8 mouse cellular contexts compared by ENCODE assay signal in the genomic region with DNA sequence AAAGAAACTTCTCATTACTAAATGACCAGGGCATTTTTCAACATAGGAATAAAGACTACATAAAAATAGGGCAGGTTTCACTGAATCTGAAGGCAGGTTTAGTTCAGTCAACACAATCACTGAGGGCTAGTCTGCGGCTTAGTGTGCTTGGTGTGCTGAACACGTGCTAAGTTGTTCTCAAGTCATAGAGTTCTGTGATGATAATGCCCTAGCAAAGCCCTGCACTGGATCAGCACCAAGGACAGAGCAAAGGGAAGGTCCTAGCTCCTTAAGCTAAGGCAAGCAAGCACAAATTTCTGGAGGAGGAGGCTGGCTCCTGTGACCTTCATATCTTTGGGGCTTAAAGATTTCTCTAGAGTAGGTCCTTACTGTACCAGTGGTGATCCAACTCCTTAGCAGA.
DNase-seq lines count a peak whose midpoint lies in the region; ATAC-seq and TF ChIP-seq lines count a peak whose summit lies in the region.

No protein-coding gene starts in this region.

- DNase-seq in heart, adult 8-10 months (ENCODE audit: low spot score): peak; percentile 1
- no peak for DNase-seq in heart, postnatal 36 days
- DNase-seq in MEL (ENCODE audit: low read depth, low spot score): peak; percentile 82
- DNase-seq in embryonic facial prominence, embryonic 14.5 days (ENCODE audit: low spot score): peak; percentile 91
- DNase-seq in liver, embryonic 14.5 days (ENCODE audit: low read depth in 3 of 3, low spot score in 3 of 3): peak in 2 of 3 experiments; percentile 3
- DNase-seq in left cerebral cortex, postnatal 25 days (ENCODE audit: low spot score in 2 of 2): no peak
- DNase-seq in cerebellum, adult 11 months: no peak
- no peak for DNase-seq in cerebellum, postnatal 36 days

- 20% methylated on average over 2 of the region's 2 CpGs for WGBS in embryonic facial prominence, embryonic 14.5 days
- WGBS in liver, embryonic 14.5 days (ENCODE audit: insufficient replicate concordance): 14% methylated on average over 2 of the region's 2 CpGs

- no peaks in the 10 kb centered on the region for H3K4me1 ChIP-seq in MEL (ENCODE audit: control insufficient read depth in 1 of 2, insufficient read depth in 2 of 2, low read length in 2 of 2)
- H3K4me1 ChIP-seq in embryonic facial prominence, embryonic 14.5 days (ENCODE audit: control insufficient read depth, insufficient read depth, low read length): no peaks in the 10 kb centered on the region
- H3K4me1 ChIP-seq in liver, embryonic 14.5 days (replicated peaks; ENCODE audit: control insufficient read depth in 2 of 2, insufficient read depth in 2 of 2, low read length in 1 of 2): no peaks in the 10 kb centered on the region

- intact Hi-C loops in heart, postnatal 36 days (cut with DNase I): no loop called here
- intact Hi-C loops in left cerebral cortex, postnatal 25 days (cut with DNase I): no loop called here

- no peak overlapping the region for H3K4me2 ChIP-seq in embryonic facial prominence, embryonic 14.5 days (ENCODE audit: low read depth, low read length)
- H3K4me2 ChIP-seq in liver, embryonic 14.5 days (ENCODE audit: low read depth): no peak overlapping the region

- no peak for TF ChIP-seq RAD21 in MEL (IDR thresholded peaks at IDR 0.05; ENCODE audit: low read depth, low read length)

- H3K9me3 ChIP-seq in MEL (replicated peaks; ENCODE audit: insufficient read depth, low read length): no peaks in the 10 kb centered on the region
- H3K9me3 ChIP-seq in embryonic facial prominence, embryonic 14.5 days (ENCODE audit: control insufficient read depth, low read length): no peaks in the 10 kb centered on the region
- H3K9me3 ChIP-seq in liver, embryonic 14.5 days (ENCODE audit: control insufficient read depth, low read length): no peaks in the 10 kb centered on the region

- no peaks in the 10 kb centered on the region for H3K36me3 ChIP-seq in MEL (ENCODE audit: control insufficient read depth in 1 of 2, insufficient read depth in 2 of 2, low read length in 2 of 2)
- H3K36me3 ChIP-seq in embryonic facial prominence, embryonic 14.5 days (ENCODE audit: control insufficient read depth, insufficient read depth, low read length): no peaks in the 10 kb centered on the region
- H3K36me3 ChIP-seq in liver, embryonic 14.5 days (replicated peaks; ENCODE audit: control insufficient read depth, insufficient read depth, low read depth): no peaks in the 10 kb centered on the region

- no peak overlapping the region for H3K27ac ChIP-seq in MEL (ENCODE audit: control insufficient read depth, low read depth, low read length)
- no peak overlapping the region for H3K27ac ChIP-seq in embryonic facial prominence, embryonic 14.5 days (replicated peaks; ENCODE audit: low read depth, low read length)
- H3K27ac ChIP-seq in liver, embryonic 14.5 days: no peak overlapping the region

- H3K27me3 ChIP-seq in MEL (ENCODE audit: control insufficient read depth in 1 of 2, insufficient read depth in 2 of 2, low read length in 2 of 2): no peaks in the 10 kb centered on the region
- H3K27me3 ChIP-seq in embryonic facial prominence, embryonic 14.5 days (replicated peaks; ENCODE audit: control insufficient read depth, insufficient read depth, low read length): no peaks in the 10 kb centered on the region
- H3K27me3 ChIP-seq in liver, embryonic 14.5 days (ENCODE audit: control insufficient read depth, insufficient read depth, low read length): no peaks in the 10 kb centered on the region

- no peak for TF ChIP-seq CTCF in MEL (IDR thresholded peaks at IDR 0.05 in 2 of 3, conservative IDR thresholded peaks at IDR 0.05 in 1 of 3; ENCODE audit: control insufficient read depth in 1 of 3, insufficient read depth in 1 of 3, low read depth in 2 of 3, low read length in 3 of 3, poor library complexity in 1 of 3, severe bottlenecking in 1 of 3)
- no peak for TF ChIP-seq CTCF in liver, embryonic 14.5 days (IDR thresholded peaks at IDR 0.05; ENCODE audit: low read depth)

- no peak for TF ChIP-seq EP300 in MEL (IDR thresholded peaks at IDR 0.05; ENCODE audit: low read depth in 1 of 2, low read length in 2 of 2)
- TF ChIP-seq EP300 in liver, embryonic 14.5 days (IDR thresholded peaks at IDR 0.05; ENCODE audit: low read depth): no peak

- ATAC-seq in embryonic facial prominence, embryonic 14.5 days (ENCODE audit: low read depth): 0 out of 2 replicates have a peak, but pooled peaks have one; percentile 47
- no peak for ATAC-seq in liver, embryonic 14.5 days (ENCODE audit: insufficient read depth)

- no peaks in the 10 kb centered on the region for H3K79me2 ChIP-seq in MEL (ENCODE audit: control insufficient read depth, insufficient read depth, low read length, poor library complexity)

- H3K4me3 ChIP-seq in MEL (ENCODE audit: control insufficient read depth in 1 of 2, insufficient read depth in 1 of 2, low read depth in 2 of 2, low read length in 2 of 2): no peak overlapping the region
- H3K4me3 ChIP-seq in embryonic facial prominence, embryonic 14.5 days (ENCODE audit: low read depth, low read length): no peak overlapping the region
- no peak overlapping the region for H3K4me3 ChIP-seq in liver, embryonic 14.5 days (ENCODE audit: insufficient read depth in 1 of 2, low read depth in 2 of 2, low read length in 2 of 2)

- TF ChIP-seq POLR2A in MEL (IDR thresholded peaks at IDR 0.05; ENCODE audit: control insufficient read depth in 1 of 2, insufficient read depth in 1 of 2, low read depth in 1 of 2, low read length in 2 of 2, poor library complexity in 1 of 2): no peak

- no peak overlapping the region for H3K9ac ChIP-seq in MEL (ENCODE audit: control insufficient read depth, low read depth, low read length, poor library complexity, severe bottlenecking)
- no peak overlapping the region for H3K9ac ChIP-seq in embryonic facial prominence, embryonic 14.5 days (ENCODE audit: low read depth, low read length)
- H3K9ac ChIP-seq in liver, embryonic 14.5 days (replicated peaks): no peak overlapping the region

TF ChIP-seq in MEL, 35 proteins besides CTCF, POLR2A, EP300 and RAD21:
- no peak for TF ChIP-seq E2F4 (IDR thresholded peaks at IDR 0.05; ENCODE audit: borderline replicate concordance, low read depth, low read length)
- TF ChIP-seq MAX (IDR thresholded peaks at IDR 0.05; ENCODE audit: low read length): peak; percentile 38; the same call in 1 of the 2 replicates
- TF ChIP-seq SIN3A (IDR thresholded peaks at IDR 0.05; ENCODE audit: low read length): peak; percentile 52; the same call in 1 of the 2 replicates
- TF ChIP-seq RCOR1 (IDR thresholded peaks at IDR 0.05; ENCODE audit: low read depth, low read length): no peak

Comparison
In these comparisons a context has a peak if more than half of its experiments do, and no peak if none do; other contexts are left out.
1. DNase-seq: peak in heart, adult 8-10 months (single experiment), MEL (single experiment), embryonic facial prominence, embryonic 14.5 days (single experiment) and liver, embryonic 14.5 days (2 of 3); none in heart, postnatal 36 days (0 of 2), left cerebral cortex, postnatal 25 days (0 of 2), cerebellum, adult 11 months (single experiment) and cerebellum, postnatal 36 days (0 of 2).